Mouse (Mus musculus) subcutaneous adipose tissue, adult 2 months (tissue): ENCODE results near the gene Tex101. TPM values are rescaled to one million over a fixed set of nuclear protein-coding genes. Genes with fewer than 3 reads are reported as not detected.

Experiments
- polyA plus RNA-seq: library from polyadenylated mRNA; depleted of rRNA; stranded (reverse); fragments of >200 nt; gene quantifications from 2 replicates; pipeline ENCODE4 v1.2.3, GENCODE M21; 2012; ENCODE audit warnings: low replicate concordance; rRNA removed

Tex101 gene
- polyA plus RNA-seq = not detected in 2 replicates

GRCm38 (mm10) chr7:24676575-24676974, at the start of gene Tex101:
Gene Tex101 (minus strand): TSS chr7:24676675.

DNA sequence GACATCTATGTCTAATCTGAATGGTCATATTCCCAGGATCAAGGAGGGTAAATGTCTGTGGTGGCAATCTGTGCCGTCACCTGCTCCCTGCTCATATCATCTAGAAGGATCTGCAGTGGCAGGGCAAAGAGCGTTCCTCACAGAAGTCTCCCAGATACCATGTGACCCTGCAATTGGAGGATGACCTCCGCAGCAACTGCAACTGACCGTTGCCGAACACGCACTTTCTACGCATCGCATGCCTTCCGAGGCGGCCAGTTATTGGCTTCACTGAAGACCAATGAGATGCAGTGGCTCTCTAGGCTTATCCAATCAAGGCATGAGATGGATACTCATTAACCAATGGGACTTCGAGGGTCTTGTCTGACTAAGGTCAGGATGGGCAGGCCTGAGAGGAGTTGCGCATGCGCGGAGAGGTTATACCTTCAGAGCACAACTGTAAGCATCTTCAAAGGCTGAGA, 32.4 kb upstream of the Tex101 start, which contains the start of gene BC049730:
Gene BC049730 (plus strand): TSS at position 411 of the 461 bp plus-strand sequence.

DNA sequence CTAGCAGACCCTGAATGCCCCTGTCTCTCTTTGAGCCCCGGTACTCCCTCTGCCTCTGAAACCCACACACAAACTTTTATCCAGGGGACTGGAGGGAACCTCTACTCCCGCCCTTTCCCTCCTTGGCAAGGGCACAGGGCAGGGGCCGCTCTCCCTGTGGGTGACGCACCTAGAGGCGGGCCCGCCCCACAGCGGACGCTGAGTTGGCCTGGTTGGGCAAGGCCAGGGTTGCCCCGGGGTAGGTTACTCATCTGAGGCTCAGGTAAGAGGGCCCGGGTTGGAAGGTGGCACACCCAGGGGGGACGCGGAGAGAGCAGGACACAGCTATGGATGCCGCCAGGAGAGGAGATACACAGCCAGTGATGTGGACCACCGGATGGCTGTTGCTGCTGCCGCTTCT, 40.2 kb downstream of the Tex101 start, which contains the start of gene Lypd3:
Gene Lypd3 (plus strand): TSS at position 287 of the 400 bp plus-strand sequence.

Other genes starting within 250 kb of the Tex101 start
- 0.09 TPM in 1 of 2 replicates, not detected in the other for gene Irgc1, start 224.4 kb downstream of the Tex101 start, polyA plus RNA-seq
- gene Plaur, start 214.2 kb downstream of the Tex101 start, polyA plus RNA-seq = 13.8 and 14.6 TPM in 2 replicates
- gene Cadm4, start 194.7 kb downstream of the Tex101 start, polyA plus RNA-seq = 4.5 and 10.2 TPM in 2 replicates
- 2.7 and 20.4 TPM in 2 replicates for gene Zfp428, start 169.7 kb downstream of the Tex101 start, polyA plus RNA-seq
- not detected in 2 replicates for gene AC161166.1, start 164.2 kb downstream of the Tex101 start, polyA plus RNA-seq
- gene Irgq, start 146.0 kb downstream of the Tex101 start, polyA plus RNA-seq = 19.3 and 22.6 TPM in 2 replicates
- gene Pinlyp, start 130.6 kb downstream of the Tex101 start, polyA plus RNA-seq = 0.15 TPM in 1 of 2 replicates, not detected in the other
- gene Xrcc1, start 130.4 kb downstream of the Tex101 start, polyA plus RNA-seq = 38.3 and 65.9 TPM in 2 replicates
- 16.2 and 42.4 TPM in 2 replicates for gene Ethe1, start 89.1 kb downstream of the Tex101 start, polyA plus RNA-seq
- 0.23 and 1.2 TPM in 2 replicates for gene Zfp575, start 89.0 kb downstream of the Tex101 start, polyA plus RNA-seq
- gene Phldb3, start 65.9 kb downstream of the Tex101 start, polyA plus RNA-seq = 0.92 and 2.6 TPM in 2 replicates
- gene Lypd3, start 40.1 kb downstream of the Tex101 start, polyA plus RNA-seq = 0.07 and 0.81 TPM in 2 replicates
- gene BC049730, start 32.6 kb upstream of the Tex101 start, polyA plus RNA-seq = not detected in 2 replicates
- gene Gm4763, start 50.2 kb upstream of the Tex101 start, polyA plus RNA-seq = not detected in 2 replicates
- 0.10 and 0.41 TPM in 2 replicates for gene Cd177, start 83.6 kb upstream of the Tex101 start, polyA plus RNA-seq
- 0.72 and 2.0 TPM in 2 replicates for gene Ceacam10, start 100.5 kb upstream of the Tex101 start, polyA plus RNA-seq
- 3.5 and 6.8 TPM in 2 replicates for gene Gm9844, start 185.5 kb upstream of the Tex101 start, polyA plus RNA-seq
- gene Lypd4, start 193.3 kb upstream of the Tex101 start, polyA plus RNA-seq = not detected in 2 replicates
- 0.20 TPM in 1 of 2 replicates, not detected in the other for gene Dmrtc2, start 193.4 kb upstream of the Tex101 start, polyA plus RNA-seq
- gene Rps19, start 207.7 kb upstream of the Tex101 start, polyA plus RNA-seq = 506 and 945 TPM in 2 replicates
- 2.0 and 3.7 TPM in 2 replicates for gene Cd79a, start 220.7 kb upstream of the Tex101 start, polyA plus RNA-seq
- 231 and 248 TPM in 2 replicates for gene Arhgef1, start 226.2 kb upstream of the Tex101 start, polyA plus RNA-seq